Comparison of ENCODE assay signal across 8 mouse cellular contexts in the genomic region with DNA sequence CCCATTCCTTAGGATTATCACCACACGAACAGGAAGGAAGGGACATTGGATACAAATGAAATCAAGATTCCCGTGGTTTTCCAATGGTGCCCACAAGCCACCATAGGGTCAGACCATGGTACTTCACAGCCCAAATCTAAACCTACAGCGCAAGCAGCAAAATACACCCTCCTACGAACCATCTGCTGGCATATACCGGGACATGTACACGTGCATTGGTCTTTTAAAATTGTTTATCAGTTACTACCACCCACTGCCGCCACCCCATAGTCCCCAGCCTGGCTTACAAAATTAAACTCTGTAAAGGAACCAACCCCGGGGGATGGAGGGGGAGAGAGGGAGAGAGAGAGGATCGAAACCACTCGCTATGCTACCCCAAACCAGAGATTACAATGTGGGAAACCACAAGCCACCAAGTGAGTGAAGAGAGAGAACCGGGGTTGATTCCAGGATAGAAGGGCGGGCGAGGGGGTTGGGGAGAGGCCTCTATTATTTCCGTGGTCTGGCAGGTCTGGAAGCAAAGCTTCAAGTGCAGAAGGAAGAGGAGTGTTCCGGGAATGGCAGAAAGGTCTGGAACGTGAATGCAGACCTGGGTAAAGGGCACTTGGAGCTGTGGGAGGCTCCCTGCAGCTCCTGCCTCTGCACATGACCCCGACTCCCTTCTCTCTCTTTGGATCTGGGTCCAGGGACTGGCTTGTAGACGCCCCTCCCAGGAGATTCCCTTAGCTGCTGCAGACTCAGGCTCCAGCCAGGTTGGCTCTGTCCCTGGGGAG. TPM values are rescaled to one million over a fixed set of nuclear protein-coding genes. Genes with fewer than 3 reads are reported as not detected.
DNase-seq lines count a peak whose midpoint lies in the region; ATAC-seq and TF ChIP-seq lines count a peak whose summit lies in the region.

Gene Pla2g2c (plus strand): TSS at position 439 of the 773 bp plus-strand sequence.

- H3K27ac ChIP-seq in heart, embryonic 15.5 days: peak within 1 kb of the TSS; percentile 62
- H3K27ac ChIP-seq in forebrain, embryonic 13.5 days: peak within 1 kb of the TSS; percentile 16
- H3K27ac ChIP-seq in limb, embryonic 14.5 days (replicated peaks; ENCODE audit: low read depth, low read length): no peak within 1 kb of the TSS; the same call in 1 of the 2 replicates

- H3K9ac ChIP-seq in heart, embryonic 15.5 days: peak within 1 kb of the TSS; percentile 22; the same call in 1 of the 2 replicates
- H3K9ac ChIP-seq in forebrain, embryonic 13.5 days: peak within 1 kb of the TSS; percentile 56
- H3K9ac ChIP-seq in limb, embryonic 14.5 days (ENCODE audit: low read depth, low read length, severe bottlenecking): peak within 1 kb of the TSS; percentile 46

- H3K4me1 ChIP-seq in heart, embryonic 15.5 days (replicated peaks): peaks cover 34% of the 10 kb centered on the region
- peaks cover 29% of the 10 kb centered on the region for H3K4me1 ChIP-seq in forebrain, embryonic 13.5 days
- H3K4me1 ChIP-seq in limb, embryonic 14.5 days (ENCODE audit: control insufficient read depth, insufficient read depth, low read length): peaks cover 21% of the 10 kb centered on the region

- no peaks in the 10 kb centered on the region for H3K9me3 ChIP-seq in heart, embryonic 15.5 days (replicated peaks)
- no peaks in the 10 kb centered on the region for H3K9me3 ChIP-seq in forebrain, embryonic 13.5 days (replicated peaks)
- H3K9me3 ChIP-seq in limb, embryonic 14.5 days (ENCODE audit: control insufficient read depth, low read length): no peaks in the 10 kb centered on the region

- DNase-seq in heart, postnatal 10 days: no peak
- DNase-seq in CD4-positive helper T cell, adult 2 months (ENCODE audit: low read depth, low spot score): peak; percentile 34
- no peak for DNase-seq in limb, embryonic 14.5 days (ENCODE audit: low spot score)
- DNase-seq in thymus, postnatal 25 days: peak; percentile 26
- no peak for DNase-seq in adrenal gland, adult 2 months
- no peak for DNase-seq in ovary, postnatal 36 days (ENCODE audit: low spot score)

- WGBS in heart, embryonic 15.5 days: 37% methylated on average over 18 of the region's 18 CpGs
- 58% methylated on average over 18 of the region's 18 CpGs for WGBS in forebrain, embryonic 13.5 days
- 42% methylated on average over 17 of the region's 18 CpGs for WGBS in limb, embryonic 14.5 days

- no peaks in the 10 kb centered on the region for H3K36me3 ChIP-seq in heart, embryonic 15.5 days
- no peaks in the 10 kb centered on the region for H3K36me3 ChIP-seq in forebrain, embryonic 13.5 days (ENCODE audit: poor library complexity, severe bottlenecking)
- H3K36me3 ChIP-seq in limb, embryonic 14.5 days (ENCODE audit: control insufficient read depth, insufficient read depth, low read length): no peaks in the 10 kb centered on the region

- H3K27me3 ChIP-seq in heart, embryonic 15.5 days: peaks cover 27% of the 10 kb centered on the region
- H3K27me3 ChIP-seq in forebrain, embryonic 13.5 days: peaks cover 6% of the 10 kb centered on the region; the same call in 1 of the 2 replicates
- H3K27me3 ChIP-seq in limb, embryonic 14.5 days (ENCODE audit: control insufficient read depth, insufficient read depth, low read length): no peaks in the 10 kb centered on the region

- intact Hi-C loops in heart, postnatal 10 days (cut with DNase I): no loop called here

- peak within 1 kb of the TSS; percentile 15 for H3K4me3 ChIP-seq in heart, embryonic 15.5 days
- peak within 1 kb of the TSS; percentile 34 for H3K4me3 ChIP-seq in forebrain, embryonic 13.5 days
- H3K4me3 ChIP-seq in limb, embryonic 14.5 days (replicated peaks; ENCODE audit: low read length): peak within 1 kb of the TSS; percentile 26

- no peak for TF ChIP-seq POLR2A in limb, embryonic 14.5 days (IDR thresholded peaks at IDR 0.05; ENCODE audit: borderline replicate concordance, extremely low read depth, insufficient read depth, insufficient read length)

- H3K4me2 ChIP-seq in heart, embryonic 15.5 days: peak within 1 kb of the TSS; percentile 54
- peak within 1 kb of the TSS; percentile 57 for H3K4me2 ChIP-seq in forebrain, embryonic 13.5 days
- H3K4me2 ChIP-seq in limb, embryonic 14.5 days (replicated peaks; ENCODE audit: low read depth, low read length, severe bottlenecking): peak within 1 kb of the TSS; percentile 57

- no peak for ATAC-seq in heart, embryonic 15.5 days (replicated peaks; ENCODE audit: insufficient number of reproducible peaks, insufficient read depth, low FRiP score, low read depth)
- ATAC-seq in forebrain, embryonic 13.5 days: no peak
- ATAC-seq in limb, embryonic 14.5 days (ENCODE audit: low FRiP score, low read depth): no peak

RNA-seq across cellular contexts. Expression of gene Pla2g2c, which starts in this region (rescaled TPM):
- polyA plus RNA-seq in heart, embryonic 15.5 days (2015; fragmentation: Nextera tagmentation; extraction: Ambion mirVana): 0.18 and 0.24 TPM in 2 replicates
- total RNA-seq in heart, postnatal 10 days (2021): not detected
- 0.15 and 0.55 TPM in 2 replicates for polyA plus RNA-seq in forebrain, embryonic 13.5 days (2015; fragmentation: Nextera tagmentation; extraction: Ambion mirVana)
- 0.12 and 0.26 TPM in 2 replicates for polyA plus RNA-seq in limb, embryonic 14.5 days (2012; rRNA removed)
- 0.12 and 0.28 TPM in 2 replicates for polyA plus RNA-seq in limb, embryonic 14.5 days (2014; fragmentation: Nextera tagmentation; extraction: Ambion mirVana)
- under 1 TPM in 1 of 2 experiments, not detected in 1; 0.24 TPM for total RNA-seq in adrenal gland, adult 2 months (2021)
- polyA plus RNA-seq in adrenal gland, adult 2 months (2012; rRNA removed): 0.30 and 0.32 TPM in 2 replicates

Comparison
In these comparisons a context has a peak if more than half of its experiments do, and no peak if none do; other contexts are left out.
1. DNase-seq: peak in CD4-positive helper T cell, adult 2 months (single experiment) and thymus, postnatal 25 days (single experiment); none in heart, postnatal 10 days (0 of 2), limb, embryonic 14.5 days (single experiment), adrenal gland, adult 2 months (single experiment) and ovary, postnatal 36 days (single experiment).
2. Peak in every context shown above with its lines, with median percentiles within 50 percentile points of each other: H3K4me2 ChIP-seq, H3K4me3 ChIP-seq and H3K9ac ChIP-seq.